Mouse (Mus musculus) spleen, postnatal 14 days (tissue): ENCODE data around the gene Galnt7.
"Not testable (repeated sequence)": the region's sequence is repeated elsewhere in the genome, so short reads cannot be mapped to it uniquely, and the experiment has no call there.

ENCODE experiments used
- DNase-seq, 2 experiments: peaks; one replicate each; pipeline ENCODE4 v3.0.0; 2021 to 2022; ENCODE audit warnings: low spot score in 2 of 2

Galnt7 gene

DNA sequence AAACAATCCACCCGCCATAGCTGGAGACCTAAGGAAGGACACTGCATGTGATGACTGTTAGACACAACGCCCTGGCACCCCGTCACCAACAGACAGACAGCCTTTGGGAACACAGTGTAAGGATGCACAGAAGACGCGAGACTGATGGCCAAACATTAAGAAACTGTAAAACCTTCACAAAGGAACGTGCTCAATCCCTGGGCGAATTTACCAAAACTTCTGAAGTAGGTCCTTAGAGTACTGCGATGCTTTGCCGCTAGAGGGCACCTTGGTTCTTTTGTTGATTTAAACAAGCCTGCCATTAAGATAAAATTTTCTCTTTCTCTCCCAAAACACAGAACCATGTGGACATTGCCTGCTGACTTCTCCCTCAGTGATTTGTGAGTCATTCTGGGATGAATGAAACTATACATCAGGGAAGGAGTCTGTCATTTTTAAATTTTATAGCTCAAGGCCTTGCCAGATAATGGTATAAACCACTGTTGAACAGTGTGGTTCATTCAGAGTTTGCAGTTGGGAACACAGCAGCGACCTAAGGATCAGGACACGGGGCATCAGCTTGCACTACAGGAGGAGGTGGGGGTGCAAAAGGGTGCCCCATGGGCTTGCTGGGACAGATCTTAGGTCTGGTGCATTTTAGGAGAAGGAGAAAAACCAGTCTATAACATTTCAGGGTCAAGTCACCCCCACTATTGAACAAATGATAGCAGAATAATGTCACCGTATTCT is 112.6 kb downstream of the Galnt7 start:
- peak in 1 of 2 experiments; percentile 52 for DNase-seq

DNA sequence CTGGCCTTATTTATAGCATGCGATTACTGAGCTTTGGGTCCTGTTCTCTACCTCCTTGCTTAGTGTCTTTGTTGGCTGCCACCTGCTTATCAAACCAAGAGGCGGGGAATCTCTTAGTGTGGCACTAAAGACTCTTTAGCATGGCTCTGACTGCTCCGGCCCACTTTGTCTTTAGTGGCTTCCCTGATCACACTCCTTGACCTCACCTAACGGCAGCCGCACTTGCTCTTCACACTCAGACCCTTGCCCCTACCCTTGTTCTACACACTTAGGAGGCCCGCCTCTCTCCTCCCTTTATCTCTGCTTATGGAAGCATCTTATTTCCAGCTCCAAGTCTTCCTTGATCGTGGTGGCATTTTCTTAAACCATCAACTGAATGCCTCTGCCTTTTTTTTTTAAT is 114.2 kb downstream of the Galnt7 start:
- DNase-seq: no peak

DNA sequence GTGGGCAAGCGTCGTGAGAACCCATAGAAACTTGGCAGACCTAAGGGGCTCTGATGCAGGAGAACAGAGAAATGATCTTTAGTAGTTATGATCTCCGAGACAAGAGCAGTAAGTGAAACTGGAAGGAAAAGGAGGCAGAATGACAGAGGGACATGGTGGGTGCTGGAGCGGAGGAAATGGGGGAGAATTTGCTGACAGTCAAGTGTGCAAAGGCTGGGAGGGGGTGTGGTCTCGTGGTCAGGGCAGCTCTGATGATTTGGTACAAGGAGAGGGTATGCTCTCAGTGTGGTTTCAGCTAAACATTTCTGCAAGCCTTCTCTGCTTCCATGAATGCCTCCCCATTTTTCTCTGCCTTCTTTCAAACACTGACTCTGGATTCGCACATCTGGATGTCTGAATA is 116.7 kb downstream of the Galnt7 start:
- no peak for DNase-seq

DNA sequence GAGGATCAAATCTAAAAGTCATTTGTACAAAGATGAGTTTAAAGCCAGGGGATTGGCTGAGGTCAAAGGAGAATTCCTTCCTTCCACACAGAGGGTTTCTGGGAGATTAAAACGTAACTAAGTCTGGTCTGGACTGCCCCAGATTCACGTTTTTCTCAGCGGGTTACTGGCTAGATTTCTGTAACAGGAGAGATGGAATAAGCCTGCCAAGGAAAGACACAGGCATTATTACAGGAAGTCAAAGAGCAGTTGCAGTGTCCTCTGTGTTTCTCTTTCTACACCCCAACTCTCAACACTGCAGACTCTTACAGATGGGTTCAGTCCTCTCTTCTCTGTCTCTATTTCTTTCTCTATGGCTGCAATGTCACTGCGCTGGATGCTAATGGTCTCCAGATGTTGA is 118.3 kb downstream of the Galnt7 start:
- no peak for DNase-seq

DNA sequence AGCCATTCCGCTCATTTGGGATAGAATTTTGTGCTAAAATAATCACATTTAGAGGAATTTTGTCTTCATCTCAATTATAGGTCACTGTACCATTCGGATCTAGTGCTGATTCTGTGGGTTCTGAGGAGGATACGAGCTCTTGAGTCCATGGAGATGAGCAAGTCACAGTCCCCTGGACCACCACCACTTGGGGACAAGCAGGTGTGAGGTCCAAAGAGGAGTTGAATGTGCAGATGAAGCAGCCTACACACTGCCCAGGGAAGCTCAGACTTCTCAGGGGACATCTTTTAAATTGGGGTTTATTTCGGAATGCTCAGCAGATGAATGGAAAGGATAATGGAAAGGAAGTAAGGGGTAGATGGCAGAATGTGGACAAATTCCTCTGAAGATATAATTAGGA is 119.7 kb downstream of the Galnt7 start:
- no peak for DNase-seq

DNA sequence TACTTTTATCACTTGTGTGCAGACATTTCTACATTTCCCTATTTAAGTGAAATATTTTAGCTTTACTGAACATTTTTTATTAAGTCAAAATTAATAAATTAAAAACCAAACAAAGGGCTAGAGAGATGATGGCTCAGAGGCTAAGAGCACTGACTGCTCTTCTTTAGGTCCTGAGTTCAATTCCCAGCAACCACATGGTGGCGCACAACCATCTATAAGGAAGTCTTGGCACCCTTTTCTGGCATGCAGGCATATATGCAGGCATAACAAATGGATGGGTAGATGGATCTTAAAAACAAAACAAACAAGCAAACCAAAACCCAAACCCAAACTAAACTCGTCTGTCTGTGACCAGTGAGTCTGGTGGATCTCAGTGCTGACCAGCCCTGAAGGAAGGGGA is 120.6 kb downstream of the Galnt7 start:
- no peak for DNase-seq

DNA sequence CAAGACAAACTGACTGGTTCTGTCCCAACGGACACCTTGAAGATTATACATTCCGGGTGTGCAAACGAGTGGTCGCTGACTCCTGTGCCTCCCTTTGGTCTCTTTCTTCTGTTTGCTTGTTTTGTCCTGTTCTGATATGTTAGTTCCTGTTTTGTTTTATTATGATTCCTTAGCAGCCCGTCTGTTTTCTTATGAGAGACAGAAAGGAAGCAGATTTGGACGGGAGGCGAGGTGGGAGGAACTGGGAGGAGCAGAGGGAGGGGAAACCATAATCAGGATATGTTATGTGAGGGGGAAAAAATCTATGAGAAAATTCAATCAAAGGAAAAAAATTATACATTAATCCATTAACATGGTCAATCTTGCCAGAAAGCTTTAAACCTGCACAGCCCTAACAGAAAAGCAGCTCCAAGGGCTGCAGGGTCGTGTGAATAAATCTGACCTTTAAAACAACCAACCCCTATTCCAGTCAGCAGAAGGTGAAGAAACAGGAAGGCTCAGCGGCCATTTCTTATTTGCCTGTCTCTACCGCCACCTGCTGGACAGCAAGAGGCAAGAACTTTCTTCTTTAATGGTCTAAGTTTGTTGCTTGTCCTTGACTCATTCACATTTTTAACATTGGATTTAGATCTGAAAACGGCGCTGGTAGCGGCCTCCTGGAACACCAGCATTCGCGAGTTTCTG is 122.0 kb downstream of the Galnt7 start:
- DNase-seq: peak; percentile 43 to 71

DNA sequence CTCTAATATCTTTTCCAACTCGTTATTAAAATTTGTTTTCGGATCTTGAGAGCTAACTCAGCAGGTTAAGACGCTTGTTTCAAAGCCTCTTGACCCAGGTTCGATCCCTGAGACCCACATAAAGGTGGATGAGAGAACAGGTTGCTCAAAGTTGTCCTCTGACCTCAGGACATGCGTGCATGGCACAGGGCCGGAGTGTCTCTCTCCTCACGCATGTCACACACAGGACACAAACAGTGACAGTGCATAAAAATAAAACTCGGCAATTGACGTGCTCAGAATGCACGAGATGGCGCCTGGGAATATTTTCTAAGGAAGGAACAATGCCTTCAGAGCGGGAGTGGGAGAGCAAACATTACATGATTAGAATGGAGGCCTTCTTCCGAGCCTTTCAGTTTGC is 122.6 kb downstream of the Galnt7 start:
- DNase-seq: no peak

DNA sequence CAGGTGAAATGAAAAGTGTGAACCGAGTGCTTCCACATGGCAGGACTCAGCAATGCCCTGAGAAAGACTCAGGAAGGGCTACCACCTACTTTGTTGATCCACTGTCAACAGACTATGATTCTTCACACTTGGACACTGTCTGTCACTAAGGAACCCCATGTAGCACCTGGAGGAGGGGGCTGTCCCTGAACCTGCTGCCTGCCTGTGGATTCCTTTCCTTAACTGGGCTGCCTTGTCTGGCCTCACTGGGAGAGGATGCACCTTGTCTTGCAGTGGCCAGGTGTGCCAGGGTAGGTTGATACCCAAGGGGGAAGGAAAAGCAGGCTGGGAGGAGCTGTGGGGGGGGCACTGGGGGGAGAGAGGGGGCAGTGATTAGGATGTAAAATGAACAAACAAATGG is 124.8 kb downstream of the Galnt7 start:
- DNase-seq: no peak

DNA sequence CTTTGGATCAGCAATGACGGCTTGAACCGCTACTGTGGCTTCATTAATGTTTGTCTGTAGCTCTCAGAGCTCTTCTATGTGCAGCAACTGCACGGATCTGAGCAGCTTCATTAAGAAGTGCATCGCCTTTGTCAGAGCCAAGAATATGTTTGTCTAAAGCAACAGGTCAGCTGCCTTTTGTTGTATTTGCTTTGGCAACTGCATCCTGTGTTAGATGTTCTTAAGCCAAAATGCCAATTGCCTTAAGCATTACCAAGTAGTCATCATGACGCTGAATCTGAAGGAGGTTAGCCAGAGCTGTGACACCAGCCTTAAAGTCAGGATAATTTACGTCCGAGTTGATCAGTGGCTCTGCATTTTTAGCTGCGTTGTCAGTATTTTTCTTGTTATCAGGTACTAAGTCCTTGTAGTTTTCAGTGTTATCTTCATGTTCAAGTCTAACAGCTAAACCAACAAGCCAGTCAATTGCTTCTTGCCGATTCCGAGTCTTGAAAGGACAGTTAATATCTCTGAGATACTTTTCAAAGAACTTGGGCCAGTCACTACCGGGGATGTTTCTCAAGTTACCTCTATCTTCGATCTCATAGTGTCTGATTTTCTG is 132.5 kb downstream of the Galnt7 start:
- no peak for DNase-seq

DNA sequence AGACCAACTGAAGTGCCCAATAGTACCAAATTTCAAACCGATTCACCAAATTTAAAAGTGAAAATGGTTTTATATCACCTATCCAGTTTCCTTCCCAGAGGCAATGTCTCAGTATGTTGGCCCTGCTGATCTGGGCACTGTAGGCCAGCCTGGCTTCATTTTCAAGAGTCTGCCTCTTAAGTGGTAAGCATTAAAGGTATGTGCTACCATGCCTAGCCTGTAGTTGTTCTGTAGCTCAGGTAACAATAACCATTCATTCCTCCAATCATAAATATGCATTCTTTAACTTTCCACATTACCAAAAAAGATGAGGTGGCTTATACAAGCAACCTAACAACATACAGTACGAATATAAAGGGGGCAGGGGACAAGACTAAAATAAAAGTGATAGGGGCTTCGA is 135.1 kb downstream of the Galnt7 start:
- DNase-seq: no peak

DNA sequence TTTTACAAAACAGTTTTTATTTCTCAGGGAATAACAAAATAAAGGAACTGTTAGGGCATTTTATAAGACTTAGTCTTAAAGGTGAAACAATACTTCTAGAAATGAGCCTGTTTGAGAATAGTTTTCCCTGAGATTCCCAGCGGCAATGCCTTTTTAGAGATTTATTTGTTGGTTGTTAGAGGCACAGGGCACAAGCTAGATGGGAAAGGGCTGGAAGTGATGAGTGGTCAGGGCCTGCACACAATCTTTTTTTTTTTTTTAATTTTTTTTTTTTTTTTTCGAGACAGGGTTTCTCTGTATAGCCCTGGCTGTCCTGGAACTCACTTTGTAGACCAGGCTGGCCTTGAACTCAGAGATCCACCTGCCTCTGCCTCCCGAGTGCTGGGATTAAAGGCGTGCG is 136.1 kb downstream of the Galnt7 start:
- not testable (repeated sequence) for DNase-seq

DNA sequence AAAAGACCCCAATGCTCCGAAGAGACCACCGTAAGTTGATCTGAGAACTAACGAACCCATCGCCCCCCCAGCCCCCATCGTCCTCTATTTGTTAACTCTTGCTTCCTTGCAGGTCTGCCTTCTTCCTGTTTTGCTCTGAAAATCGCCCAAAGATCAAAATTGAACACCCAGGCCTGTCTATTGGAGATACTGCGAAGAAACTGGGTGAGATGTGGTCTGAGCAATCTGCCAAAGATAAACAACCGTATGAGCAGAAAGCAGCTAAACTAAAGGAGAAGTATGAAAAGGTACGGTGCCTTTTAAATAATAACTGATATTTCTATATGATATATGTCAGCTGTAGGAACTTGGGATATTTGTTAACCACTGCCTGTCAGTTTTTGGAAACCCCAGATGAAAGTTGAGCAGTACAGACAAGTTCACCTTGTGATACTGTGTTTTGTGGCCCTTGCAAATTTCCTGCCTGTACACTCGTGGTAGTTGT is 139.6 kb downstream of the Galnt7 start:
- DNase-seq: not testable (repeated sequence)

DNA sequence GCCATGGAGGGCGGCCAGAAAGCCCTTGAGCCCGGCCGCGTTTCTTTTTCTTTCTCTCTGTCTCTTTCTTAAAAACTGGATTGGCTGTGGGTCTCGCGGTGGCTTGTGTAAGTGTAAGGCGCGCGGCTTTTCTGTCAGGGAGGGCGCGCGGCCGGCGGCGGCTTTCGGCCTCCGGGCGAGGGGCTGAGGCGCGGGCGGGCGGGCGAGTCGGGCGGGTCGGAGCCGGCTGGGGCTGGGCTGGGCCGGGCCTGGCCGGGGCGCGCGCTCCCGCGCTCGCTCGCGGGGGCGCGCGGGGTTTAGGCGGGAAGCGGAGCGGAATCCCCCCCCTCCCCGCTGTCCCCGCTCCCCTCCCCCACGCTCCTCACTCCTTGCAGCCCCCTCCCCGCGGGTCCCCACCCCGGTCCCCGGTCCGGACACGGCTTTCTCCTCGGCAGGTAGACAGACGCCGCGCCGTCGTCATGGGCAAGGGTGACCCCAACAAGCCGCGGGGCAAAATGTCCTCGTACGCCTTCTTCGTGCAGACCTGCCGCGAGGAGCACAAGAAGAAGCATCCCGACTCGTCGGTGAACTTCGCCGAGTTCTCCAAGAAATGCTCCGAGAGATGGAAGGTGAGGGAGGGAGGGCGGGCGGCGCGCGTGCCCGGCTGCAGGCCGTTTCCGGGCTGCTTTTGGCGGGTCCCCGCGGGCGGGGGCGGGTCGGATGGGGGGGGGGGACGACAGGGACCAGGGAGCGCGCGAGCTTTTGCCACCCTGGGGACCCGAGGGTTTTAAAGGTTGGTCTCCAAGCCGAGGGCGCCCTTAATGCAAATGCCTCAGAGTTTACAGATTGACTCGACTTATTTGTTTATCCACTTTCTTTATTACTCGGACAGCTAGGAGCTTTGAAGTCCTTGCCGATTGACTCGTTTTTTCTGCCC is 140.4 kb downstream of the Galnt7 start:
- DNase-seq: no peak

DNA sequence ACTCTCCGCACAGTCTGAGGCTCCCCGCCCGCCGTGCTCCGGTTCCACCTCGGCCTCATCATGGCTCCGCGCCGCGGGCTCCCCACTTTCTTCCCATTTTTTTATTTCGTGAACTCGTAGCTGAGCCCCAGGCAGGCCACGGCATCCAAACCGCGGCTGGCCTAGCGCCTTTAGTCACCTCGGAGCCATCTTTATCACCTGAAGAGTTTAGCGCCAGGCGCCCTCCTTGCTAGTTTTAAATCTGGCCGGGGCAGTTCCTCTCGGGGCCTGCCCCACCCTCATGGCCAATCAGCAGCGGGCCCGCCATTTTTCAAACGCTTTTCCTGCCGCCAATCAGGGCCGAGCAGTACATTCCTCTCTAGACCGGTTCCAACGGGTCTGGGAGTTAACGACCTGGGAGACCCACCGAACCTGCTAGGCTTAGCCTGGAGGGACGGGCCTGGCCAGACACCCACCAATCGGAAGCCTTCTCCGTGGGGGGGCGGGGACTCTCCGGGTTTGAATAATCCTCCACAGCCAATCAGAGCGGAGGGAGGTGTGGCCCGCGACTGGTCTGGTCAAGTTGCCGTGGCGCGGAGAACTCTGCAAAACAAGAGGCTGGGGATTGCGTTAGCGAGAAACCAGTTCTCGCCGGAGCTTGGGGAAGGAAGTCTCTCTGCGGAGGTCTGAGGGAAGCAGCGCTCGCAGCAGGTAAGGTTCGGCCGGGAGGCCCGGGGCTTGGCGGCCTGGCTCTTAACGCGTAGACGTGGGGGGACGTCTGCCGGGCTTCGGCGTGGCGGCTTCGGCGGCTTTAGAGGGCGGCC is 141.3 kb downstream of the Galnt7 start, which contains the start of gene Hmgb2:
Gene Hmgb2, plus strand, starts transcription at position 592 of the 803 bp plus-strand sequence.
- DNase-seq: peak; percentile 99

DNA sequence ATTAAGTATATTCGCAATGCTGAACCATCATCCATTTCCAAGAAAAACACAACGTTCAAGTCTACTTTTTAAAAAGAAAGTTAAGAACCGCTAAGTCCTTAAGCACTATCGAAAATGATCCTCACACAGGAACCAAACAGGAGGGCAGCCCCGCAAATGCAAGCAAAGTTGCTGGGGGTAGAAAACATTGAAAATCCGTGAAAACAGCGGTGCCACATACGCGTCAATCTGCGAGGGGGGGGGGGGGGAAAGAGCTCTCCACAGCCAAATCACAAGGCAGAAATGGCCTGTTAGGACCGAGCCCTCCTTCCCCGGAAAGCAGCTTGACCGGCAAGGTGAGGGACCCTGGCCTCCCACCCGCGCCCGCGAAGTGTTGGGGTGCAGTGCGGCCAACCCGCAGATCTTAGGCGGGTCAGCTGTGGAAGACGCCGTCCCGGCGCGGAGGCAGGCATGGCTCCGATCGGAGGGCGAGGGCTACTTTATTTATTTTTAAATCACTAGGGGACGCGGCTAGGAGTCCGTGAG is 142.0 kb downstream of the Galnt7 start:
- no peak for DNase-seq

DNA sequence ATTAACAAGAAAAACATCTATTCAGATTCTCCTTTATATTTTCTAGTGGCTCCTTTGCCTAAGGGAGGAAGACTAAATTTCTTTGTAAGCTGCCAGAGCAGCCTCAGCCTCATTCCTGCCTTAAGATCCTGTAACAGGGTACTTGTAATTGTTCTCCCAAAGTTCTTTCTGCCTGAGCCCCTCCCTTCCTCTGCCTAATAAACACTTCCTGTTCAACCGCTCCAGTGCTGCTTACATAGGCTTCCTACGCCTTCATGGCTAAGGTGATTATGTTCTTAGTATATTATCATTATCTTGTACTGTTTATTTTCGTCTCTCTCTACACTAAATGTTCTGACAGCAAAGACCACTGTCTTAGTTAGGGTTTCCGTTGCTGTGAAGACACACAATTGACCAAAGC is 144.2 kb downstream of the Galnt7 start:
- DNase-seq: no peak

DNA sequence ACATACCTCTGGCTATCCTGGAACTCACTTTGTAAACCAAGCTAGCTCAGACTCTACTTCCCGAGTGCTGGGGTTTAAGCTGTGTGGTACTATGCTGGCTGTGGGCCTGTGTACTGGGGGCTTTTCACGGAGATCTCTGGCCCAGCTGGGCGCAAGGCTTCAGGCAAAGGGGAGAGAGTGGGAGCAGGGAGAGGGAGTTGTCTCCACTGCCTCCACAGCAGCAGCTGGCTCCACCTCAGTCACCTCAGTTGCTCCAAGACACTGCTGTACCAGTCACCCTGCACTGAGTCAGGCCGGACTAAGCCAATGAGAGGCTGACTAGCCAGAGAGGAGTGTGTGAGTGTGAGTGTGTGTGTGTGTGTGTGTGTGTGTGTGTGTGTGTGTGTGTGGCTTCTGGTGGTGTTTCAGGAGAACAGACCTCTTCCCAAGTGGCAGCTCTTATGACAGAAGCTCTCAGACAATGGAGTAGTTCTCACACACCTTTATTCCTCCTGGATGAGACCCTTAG is 145.2 kb downstream of the Galnt7 start:
- no peak for DNase-seq

DNA sequence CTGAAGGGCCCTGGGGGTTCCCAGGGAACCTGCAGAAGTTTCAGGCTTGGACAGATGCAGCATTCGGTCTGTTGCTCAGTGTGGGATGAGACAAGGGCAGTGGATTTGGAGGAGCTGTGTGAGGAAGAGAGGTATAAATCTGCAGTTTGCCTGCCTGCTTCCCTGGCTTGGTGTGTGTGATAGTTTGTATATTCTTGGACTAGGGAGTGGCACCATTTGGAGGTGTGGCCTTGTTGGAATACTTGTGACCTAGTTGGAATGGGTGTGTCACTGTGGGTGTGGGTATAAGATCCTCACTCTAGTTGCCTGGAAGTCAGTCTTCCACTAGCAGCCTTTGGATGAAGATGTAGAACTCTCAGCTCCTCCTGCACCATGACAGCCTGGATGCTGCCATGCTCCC is 147.3 kb downstream of the Galnt7 start:
- DNase-seq: not testable (repeated sequence)

DNA sequence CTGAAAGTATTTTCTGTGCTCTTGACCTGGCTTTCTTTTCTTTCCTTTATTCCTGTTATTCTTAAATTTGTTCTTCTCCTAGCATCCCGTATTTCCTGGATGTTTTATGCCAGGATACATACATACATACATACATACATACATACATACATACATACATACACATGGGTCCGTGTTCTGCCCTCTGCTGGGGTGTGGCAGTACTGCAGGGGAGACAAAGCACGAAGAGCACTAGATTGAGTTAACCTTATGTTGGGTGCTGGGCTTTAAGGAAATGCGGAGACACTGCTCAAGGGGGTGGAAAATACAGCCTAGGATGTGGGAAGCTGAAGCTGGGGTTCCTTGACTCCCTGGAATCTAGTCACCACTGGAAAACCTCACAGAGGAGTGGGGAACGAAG is 149.2 kb downstream of the Galnt7 start:
- peak; percentile 71 to 79 for DNase-seq
